Comparison of ENCODE assay signal across 10 mouse cellular contexts in genomic region chr2:164414167-164414566, GRCm38 (mm10). TPM values are rescaled to one million over a fixed set of nuclear protein-coding genes. Genes with fewer than 3 reads are reported as not detected.
DNase-seq lines count a peak whose midpoint lies in the region; ATAC-seq and TF ChIP-seq lines count a peak whose summit lies in the region.
"Had no signal": no experiment of that assay in that cellular context is flagged by ENCODE, and none has a peak within 500 bp of the region (broad histone marks: within the 10 kb centered on the region; RNA-seq: fewer than 3 reads in every experiment).

No protein-coding gene starts in this region.

- H3K36me3 ChIP-seq in lung, embryonic 14.5 days (ENCODE audit: insufficient read depth) = no peaks in the 10 kb centered on the region
- H3K36me3 ChIP-seq in forebrain, embryonic 11.5 days (ENCODE audit: control insufficient read depth, insufficient read depth, low read length) = no peaks in the 10 kb centered on the region
- H3K36me3 ChIP-seq in intestine, postnatal 0 days (ENCODE audit: control insufficient read depth, insufficient read depth) = no peaks in the 10 kb centered on the region
- H3K36me3 ChIP-seq in neural tube, embryonic 12.5 days = no peaks in the 10 kb centered on the region
- H3K36me3 ChIP-seq: liver, embryonic 15.5 days had no signal

- peak; percentile 32; the same call in 1 of the 2 replicates for ATAC-seq in lung, embryonic 14.5 days (ENCODE audit: insufficient read depth)
- ATAC-seq in forebrain, embryonic 11.5 days (replicated peaks; ENCODE audit: low FRiP score) = no peak
- ATAC-seq in intestine, postnatal 0 days = no peak
- ATAC-seq in neural tube, embryonic 12.5 days (ENCODE audit: low FRiP score, low read depth) = no peak
- ATAC-seq in erythroblast, adult 5-6 weeks (replicated peaks; ENCODE audit: low FRiP score, poor library complexity, severe bottlenecking) = no peak

- peaks cover 12% of the 10 kb centered on the region; the same call in 1 of the 2 replicates for H3K27me3 ChIP-seq in lung, embryonic 14.5 days (ENCODE audit: insufficient read depth, low read length)
- H3K27me3 ChIP-seq in forebrain, embryonic 11.5 days (ENCODE audit: control insufficient read depth, insufficient read depth, low read length) = peaks cover 5% of the 10 kb centered on the region
- H3K27me3 ChIP-seq in intestine, postnatal 0 days (replicated peaks; ENCODE audit: control insufficient read depth, insufficient read depth, low read length) = peaks cover 4% of the 10 kb centered on the region; the same call in 1 of the 2 replicates
- H3K27me3 ChIP-seq in neural tube, embryonic 12.5 days (replicated peaks) = peaks cover 14% of the 10 kb centered on the region

- peak overlapping the region; percentile 4; the same call in 1 of the 2 replicates for H3K9ac ChIP-seq in lung, embryonic 14.5 days
- H3K9ac ChIP-seq in forebrain, embryonic 11.5 days (ENCODE audit: low read length) = 0 out of 2 replicates have a peak overlapping the region, but pooled peaks have one; percentile 29
- 0 out of 2 replicates have a peak overlapping the region, but pooled peaks have one; percentile 3 for H3K9ac ChIP-seq in intestine, postnatal 0 days (ENCODE audit: low read depth, low read length)
- H3K9ac ChIP-seq in neural tube, embryonic 12.5 days = 0 out of 2 replicates have a peak overlapping the region, but pooled peaks have one; percentile 33
- H3K9ac ChIP-seq: liver, embryonic 15.5 days had no signal

- peak; percentile 40 for DNase-seq in lung, embryonic 14.5 days
- DNase-seq in lung, adult 18-20 months = no peak
- no peak for DNase-seq in forebrain, embryonic 11.5 days (ENCODE audit: low spot score)
- DNase-seq in cerebellum, adult 18-20 months = no peak
- DNase-seq in frontal cortex, adult 2 months (ENCODE audit: extremely low spot score in 1 of 2, low spot score in 1 of 2) = no peak
- DNase-seq: thymus, adult 2 months had no signal

- no peaks in the 10 kb centered on the region for H3K4me1 ChIP-seq in lung, embryonic 14.5 days (ENCODE audit: insufficient read depth)
- H3K4me1 ChIP-seq in forebrain, embryonic 11.5 days (replicated peaks; ENCODE audit: control insufficient read depth, insufficient read depth, low read length) = no peaks in the 10 kb centered on the region
- H3K4me1 ChIP-seq in intestine, postnatal 0 days (replicated peaks; ENCODE audit: control insufficient read depth, insufficient read depth, low read length) = no peaks in the 10 kb centered on the region
- H3K4me1 ChIP-seq in neural tube, embryonic 12.5 days = no peaks in the 10 kb centered on the region

- no peak for TF ChIP-seq CTCF in lung, embryonic 14.5 days (IDR thresholded peaks at IDR 0.05; ENCODE audit: low read depth)
- TF ChIP-seq CTCF in intestine, postnatal 0 days (IDR thresholded peaks at IDR 0.05; ENCODE audit: low read depth) = no peak

- no peak overlapping the region for H3K27ac ChIP-seq in lung, embryonic 14.5 days (ENCODE audit: low read depth)
- no peak overlapping the region for H3K27ac ChIP-seq in forebrain, embryonic 11.5 days (ENCODE audit: low read depth, low read length)
- no peak overlapping the region for H3K27ac ChIP-seq in intestine, postnatal 0 days (ENCODE audit: low read depth, low read length)
- no peak overlapping the region for H3K27ac ChIP-seq in neural tube, embryonic 12.5 days
- H3K27ac ChIP-seq: liver, embryonic 15.5 days had no signal

- peak overlapping the region; percentile 18 for H3K4me3 ChIP-seq in lung, embryonic 14.5 days (ENCODE audit: low read depth, low read length)
- no peak overlapping the region for H3K4me3 ChIP-seq in forebrain, embryonic 11.5 days (ENCODE audit: low read depth, low read length)
- no peak overlapping the region for H3K4me3 ChIP-seq in intestine, postnatal 0 days (ENCODE audit: low read depth, low read length)
- H3K4me3 ChIP-seq in neural tube, embryonic 12.5 days = peak overlapping the region; percentile 16; the same call in 1 of the 2 replicates
- H3K4me3 ChIP-seq: liver, embryonic 15.5 days had no signal

- H3K4me2 ChIP-seq in lung, embryonic 14.5 days = peak overlapping the region; percentile 51
- H3K4me2 ChIP-seq in forebrain, embryonic 11.5 days (ENCODE audit: low read depth, low read length, severe bottlenecking) = peak overlapping the region; percentile 32
- H3K4me2 ChIP-seq in intestine, postnatal 0 days (replicated peaks; ENCODE audit: low read depth) = peak overlapping the region; percentile 47
- H3K4me2 ChIP-seq in neural tube, embryonic 12.5 days (replicated peaks) = peak overlapping the region; percentile 47
- H3K4me2 ChIP-seq: liver, embryonic 15.5 days had no signal

- no peaks in the 10 kb centered on the region for H3K9me3 ChIP-seq in lung, embryonic 14.5 days (ENCODE audit: low read depth, low read length)
- no peaks in the 10 kb centered on the region for H3K9me3 ChIP-seq in forebrain, embryonic 11.5 days (ENCODE audit: control insufficient read depth, low read length)
- H3K9me3 ChIP-seq in intestine, postnatal 0 days (ENCODE audit: control insufficient read depth) = no peaks in the 10 kb centered on the region
- H3K9me3 ChIP-seq in neural tube, embryonic 12.5 days = no peaks in the 10 kb centered on the region
- H3K9me3 ChIP-seq: liver, embryonic 15.5 days had no signal

- WGBS in lung, embryonic 14.5 days = 18% methylated on average over 28 of the region's 28 CpGs
- 26% methylated on average over 28 of the region's 28 CpGs for WGBS in forebrain, embryonic 11.5 days
- WGBS in intestine, postnatal 0 days = 27% methylated on average over 28 of the region's 28 CpGs
- WGBS in neural tube, embryonic 12.5 days = 26% methylated on average over 28 of the region's 28 CpGs

RNA-seq across cellular contexts. Expression of gene Matn4, which starts 9.2 kb away (rescaled TPM):
- 5.5 and 6.7 TPM in 2 replicates for polyA plus RNA-seq in lung, embryonic 14.5 days (2014; fragmentation: Nextera tagmentation; extraction: Ambion mirVana)
- polyA plus RNA-seq in forebrain, embryonic 11.5 days (2014; fragmentation: Nextera tagmentation; extraction: Ambion mirVana) = not detected in 2 replicates
- polyA plus RNA-seq in intestine, postnatal 0 days (2015; fragmentation: Nextera tagmentation; extraction: Ambion mirVana) = 1.9 and 2.4 TPM in 2 replicates
- 8.2 and 9.0 TPM in 2 replicates for polyA plus RNA-seq in neural tube, embryonic 12.5 days (2016; fragmentation: Nextera tagmentation; extraction: Ambion mirVana)
- 25.8 and 25.9 TPM in 2 replicates for polyA plus RNA-seq in frontal cortex, adult 2 months (2012; rRNA removed)
- total RNA-seq in erythroblast, adult 5-6 weeks (2015; ENCODE audit: low replicate concordance) = not detected in 2 replicates
- not detected in 2 replicates for total RNA-seq in erythroblast, adult 5-6 weeks (2017; ENCODE audit: low replicate concordance)

RNA-seq across cellular contexts. Expression of gene Rbpjl, which starts 11.2 kb away (rescaled TPM):
- polyA plus RNA-seq in lung, embryonic 14.5 days (2014; fragmentation: Nextera tagmentation; extraction: Ambion mirVana) = 4.9 and 5.1 TPM in 2 replicates
- polyA plus RNA-seq in forebrain, embryonic 11.5 days (2014; fragmentation: Nextera tagmentation; extraction: Ambion mirVana) = not detected in 2 replicates
- 0.12 and 0.16 TPM in 2 replicates for polyA plus RNA-seq in intestine, postnatal 0 days (2015; fragmentation: Nextera tagmentation; extraction: Ambion mirVana)
- 0.13 and 0.18 TPM in 2 replicates for polyA plus RNA-seq in neural tube, embryonic 12.5 days (2016; fragmentation: Nextera tagmentation; extraction: Ambion mirVana)
- polyA plus RNA-seq in frontal cortex, adult 2 months (2012; rRNA removed) = 1.7 and 1.8 TPM in 2 replicates
- not detected in 2 replicates for total RNA-seq in erythroblast, adult 5-6 weeks (2015; ENCODE audit: low replicate concordance)
- total RNA-seq in erythroblast, adult 5-6 weeks (2017; ENCODE audit: low replicate concordance) = not detected in 2 replicates

RNA-seq across cellular contexts. Expression of gene Slpi, which starts 25.3 kb away (rescaled TPM):
- polyA plus RNA-seq in lung, embryonic 14.5 days (2014; fragmentation: Nextera tagmentation; extraction: Ambion mirVana) = 0.73 and 0.86 TPM in 2 replicates
- 0.31 and 0.32 TPM in 2 replicates for polyA plus RNA-seq in forebrain, embryonic 11.5 days (2014; fragmentation: Nextera tagmentation; extraction: Ambion mirVana)
- polyA plus RNA-seq in intestine, postnatal 0 days (2015; fragmentation: Nextera tagmentation; extraction: Ambion mirVana) = 82.5 and 95.0 TPM in 2 replicates
- polyA plus RNA-seq in neural tube, embryonic 12.5 days (2016; fragmentation: Nextera tagmentation; extraction: Ambion mirVana) = 0.28 TPM in 1 of 2 replicates, not detected in the other
- 0.67 and 0.68 TPM in 2 replicates for polyA plus RNA-seq in frontal cortex, adult 2 months (2012; rRNA removed)
- 78.0 and 99.7 TPM in 2 replicates for total RNA-seq in erythroblast, adult 5-6 weeks (2015; ENCODE audit: low replicate concordance)
- 6.9 and 12.7 TPM in 2 replicates for total RNA-seq in erythroblast, adult 5-6 weeks (2017; ENCODE audit: low replicate concordance)

RNA-seq across cellular contexts. Expression of gene Sdc4, which starts 29.5 kb away (rescaled TPM):
- polyA plus RNA-seq in lung, embryonic 14.5 days (2014; fragmentation: Nextera tagmentation; extraction: Ambion mirVana) = 101 and 103 TPM in 2 replicates
- 15.3 and 15.9 TPM in 2 replicates for polyA plus RNA-seq in forebrain, embryonic 11.5 days (2014; fragmentation: Nextera tagmentation; extraction: Ambion mirVana)
- 92.0 and 103 TPM in 2 replicates for polyA plus RNA-seq in intestine, postnatal 0 days (2015; fragmentation: Nextera tagmentation; extraction: Ambion mirVana)
- polyA plus RNA-seq in neural tube, embryonic 12.5 days (2016; fragmentation: Nextera tagmentation; extraction: Ambion mirVana) = 9.7 and 11.7 TPM in 2 replicates
- 45.0 and 46.5 TPM in 2 replicates for polyA plus RNA-seq in frontal cortex, adult 2 months (2012; rRNA removed)
- 0.38 and 0.42 TPM in 2 replicates for total RNA-seq in erythroblast, adult 5-6 weeks (2015; ENCODE audit: low replicate concordance)
- 0.09 and 0.98 TPM in 2 replicates for total RNA-seq in erythroblast, adult 5-6 weeks (2017; ENCODE audit: low replicate concordance)

RNA-seq across cellular contexts. Expression of gene Sys1, which starts 42.6 kb away (rescaled TPM):
- polyA plus RNA-seq in lung, embryonic 14.5 days (2014; fragmentation: Nextera tagmentation; extraction: Ambion mirVana) = 65.6 and 68.7 TPM in 2 replicates
- 63.4 and 71.2 TPM in 2 replicates for polyA plus RNA-seq in forebrain, embryonic 11.5 days (2014; fragmentation: Nextera tagmentation; extraction: Ambion mirVana)
- 58.7 and 62.3 TPM in 2 replicates for polyA plus RNA-seq in intestine, postnatal 0 days (2015; fragmentation: Nextera tagmentation; extraction: Ambion mirVana)
- 72.8 and 82.7 TPM in 2 replicates for polyA plus RNA-seq in neural tube, embryonic 12.5 days (2016; fragmentation: Nextera tagmentation; extraction: Ambion mirVana)
- polyA plus RNA-seq in frontal cortex, adult 2 months (2012; rRNA removed) = 58.1 and 59.1 TPM in 2 replicates
- total RNA-seq in erythroblast, adult 5-6 weeks (2015; ENCODE audit: low replicate concordance) = 7.1 and 9.8 TPM in 2 replicates
- total RNA-seq in erythroblast, adult 5-6 weeks (2017; ENCODE audit: low replicate concordance) = 3.7 and 17.0 TPM in 2 replicates

Comparison
In these comparisons a context has a peak if more than half of its experiments do, and no peak if none do; other contexts are left out.
1. H3K4me3 ChIP-seq: peak in lung, embryonic 14.5 days (single experiment) and neural tube, embryonic 12.5 days (single experiment); none in forebrain, embryonic 11.5 days (single experiment) and intestine, postnatal 0 days (single experiment).
2. RNA of gene Slpi, which starts 25.3 kb away (polyA plus RNA-seq): 82.5 to 95.0 TPM in intestine, postnatal 0 days; 0.73 to 0.86 TPM in lung, embryonic 14.5 days, 0.67 to 0.68 TPM in frontal cortex, adult 2 months, 0.31 to 0.32 TPM in forebrain, embryonic 11.5 days and 0.28 TPM in neural tube, embryonic 12.5 days; every median in the first group is over 10 times any median in the second.
3. Peak in every context shown above with its lines, with median percentiles within 50 percentile points of each other: H3K4me2 ChIP-seq and H3K9ac ChIP-seq.